Mouse (Mus musculus): ENCODE results near the gene Il18. TPM values are rescaled to one million over a fixed set of nuclear protein-coding genes. Genes with fewer than 3 reads are reported as not detected.
A peak's percentile ranks its signal among the peaks of the same experiment; 100 is the strongest.
"Not testable (repeated sequence)": the region's sequence is repeated elsewhere in the genome, so short reads cannot be mapped to it uniquely, and the experiment has no call there.

Gene Il18
- polyA plus RNA-seq, 1 experiment from 2014 or later, result 13.7 TPM

DNA sequence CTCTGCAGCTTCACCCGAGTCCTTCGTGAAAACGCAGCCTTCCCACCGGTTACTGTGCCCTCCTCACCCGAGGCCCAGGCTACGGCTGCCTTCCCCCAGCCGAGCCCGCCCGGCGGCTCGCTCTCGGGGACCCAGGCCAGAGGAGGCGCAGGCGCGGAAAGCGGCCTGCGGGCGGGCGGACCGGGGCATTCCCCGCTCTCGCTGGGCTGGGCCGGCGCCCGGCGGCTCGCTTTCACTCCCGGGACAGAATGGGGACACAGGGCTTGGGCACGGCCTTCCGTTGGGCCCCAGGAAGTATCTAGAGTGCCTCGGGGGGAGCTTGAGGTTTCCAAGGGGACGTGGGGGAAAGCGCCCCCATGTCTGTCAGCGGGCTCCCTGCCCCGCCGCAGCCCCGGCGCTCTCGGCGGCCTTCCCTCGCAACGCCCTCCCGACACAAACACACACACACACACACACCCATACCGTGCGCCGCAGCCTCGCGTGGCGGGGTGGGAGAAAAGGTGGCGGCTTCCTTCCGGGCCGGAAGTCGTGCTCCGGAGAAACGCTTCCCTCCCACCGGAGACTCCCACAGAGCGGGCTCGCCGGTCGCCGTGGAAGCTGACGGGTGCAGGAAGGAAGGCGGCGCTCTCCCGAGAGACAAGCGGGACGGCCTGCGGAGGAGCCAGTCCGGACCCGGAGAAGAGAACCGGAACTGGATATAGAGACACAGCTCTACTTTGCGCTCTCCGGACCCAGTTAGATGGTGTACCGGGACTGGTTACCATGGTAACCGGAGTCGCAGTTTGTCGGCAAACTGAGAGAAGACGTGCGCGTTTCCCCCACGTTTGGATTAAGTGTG is 62.4 kb downstream of the Il18 start, which contains the start of the genes Pih1d2 and Nkapd1:
Gene Pih1d2, plus strand, starts transcription at position 556 of the 838 bp plus-strand sequence.
Gene Nkapd1, minus strand, starts transcription at position 699 of the 838 bp plus-strand sequence.
- H3K27ac ChIP-seq, result peak within 1 kb of the TSS; percentile 93
- H3K4me2 ChIP-seq, result peak within 1 kb of the TSS; percentile 66
- ATAC-seq (ENCODE audit: insufficient read depth, low FRiP score, low read depth), result peak; percentile 92
- H3K4me1 ChIP-seq, result no peaks in the 10 kb centered on the region
- H3K27me3 ChIP-seq (replicated peaks), result no peaks in the 10 kb centered on the region
- H3K9me3 ChIP-seq, result no peaks in the 10 kb centered on the region
- H3K9ac ChIP-seq, result peak within 1 kb of the TSS; percentile 80
- peaks cover 15% of the 10 kb centered on the region for H3K36me3 ChIP-seq
- 0% methylated on average over 73 of the region's 81 CpGs for WGBS
- peak within 1 kb of the TSS; percentile 84 for H3K4me3 ChIP-seq (replicated peaks)

DNA sequence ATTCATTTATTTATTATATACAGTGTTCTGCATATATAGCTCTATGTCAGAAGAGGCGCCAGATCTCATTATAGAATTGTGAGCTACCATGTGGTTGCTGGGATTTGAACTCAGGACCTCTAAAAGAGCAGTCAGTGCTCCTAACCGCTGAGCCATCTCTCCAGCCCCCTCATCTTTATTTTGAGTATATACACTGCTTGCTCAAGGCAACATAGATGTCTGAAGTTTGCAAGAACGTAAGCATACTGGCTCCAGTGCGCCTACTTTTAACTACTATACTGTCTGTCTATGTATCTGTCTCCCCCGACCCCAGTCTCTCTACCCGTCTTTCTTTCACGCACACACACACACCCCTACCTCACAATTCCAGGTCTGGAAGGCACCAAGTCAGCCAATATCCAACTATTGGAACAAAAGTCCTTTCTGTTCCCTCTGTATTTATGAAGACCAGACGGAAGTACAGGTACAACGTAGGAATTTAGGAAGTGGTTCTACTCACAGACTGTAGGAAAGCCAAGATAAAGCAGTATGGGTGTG is 63.2 kb downstream of the Il18 start:
- Histone ChIP-seq H3K27me3 (replicated peaks) (no peaks in the 10 kb centered on the region), H3K36me3 (peaks cover 14% of the 10 kb centered on the region), H3K4me1 (no peaks in the 10 kb centered on the region), H3K27ac (no peak overlapping the region), H3K9me3 (no peaks in the 10 kb centered on the region), H3K4me3 (replicated peaks) (peak overlapping the region; percentile 84), H3K9ac (no peak overlapping the region), H3K4me2 (peak overlapping the region; percentile 66)
- 56% methylated on average over 9 of the region's 9 CpGs for WGBS
- ATAC-seq (ENCODE audit: insufficient read depth, low FRiP score, low read depth), result no peak

DNA sequence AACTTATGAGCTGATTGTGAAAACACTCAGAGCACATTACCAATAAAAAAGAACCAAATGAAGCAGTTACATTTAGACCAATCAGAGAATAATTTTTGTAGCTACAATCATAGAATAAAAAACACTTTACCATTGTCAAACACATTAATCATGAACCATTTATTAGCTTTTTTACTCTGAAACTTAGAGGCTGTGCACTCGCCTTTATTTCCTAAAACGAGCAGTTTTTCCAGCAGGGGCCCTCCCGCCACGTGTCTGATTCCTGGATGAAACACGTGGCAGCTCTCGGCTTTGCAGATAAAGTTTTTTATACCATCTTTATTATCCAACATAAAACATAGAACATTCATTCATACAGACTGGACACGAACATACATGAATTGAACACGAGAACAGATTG is 76.3 kb downstream of the Il18 start:
- ATAC-seq (ENCODE audit: insufficient read depth, low FRiP score, low read depth); H3K9me3 ChIP-seq; H3K9ac ChIP-seq; H3K4me2 ChIP-seq; H3K4me1 ChIP-seq; H3K27me3 ChIP-seq (replicated peaks); H3K27ac ChIP-seq; H3K36me3 ChIP-seq; H3K4me3 ChIP-seq (replicated peaks): not testable (repeated sequence)
- 90% methylated on average over 6 of the region's 8 CpGs for WGBS

Other genes with a start within 250 kb of the Il18 start
- 318 and 479 TPM in 2 replicates for gene Rpl10-ps3, start 209.9 kb upstream of the Il18 start, polyA plus RNA-seq (2015; fragmentation: Nextera tagmentation; extraction: Ambion mirVana)
- gene Plet1, start 60.3 kb upstream of the Il18 start, polyA plus RNA-seq (2015; fragmentation: Nextera tagmentation; extraction: Ambion mirVana), result 7.8 and 9.7 TPM in 2 replicates
- 83.4 and 92.6 TPM in 2 replicates for gene Pts, start 26.1 kb upstream of the Il18 start, polyA plus RNA-seq (2015; fragmentation: Nextera tagmentation; extraction: Ambion mirVana)
- 1.1 and 1.3 TPM in 2 replicates for gene Bco2, start 354 bp downstream of the Il18 start, polyA plus RNA-seq (2015; fragmentation: Nextera tagmentation; extraction: Ambion mirVana)
- gene Tex12, start 6.5 kb downstream of the Il18 start, polyA plus RNA-seq (2015; fragmentation: Nextera tagmentation; extraction: Ambion mirVana), result not detected in 2 replicates
- 362 and 375 TPM in 2 replicates for gene Sdhd, start 49.0 kb downstream of the Il18 start, polyA plus RNA-seq (2015; fragmentation: Nextera tagmentation; extraction: Ambion mirVana)
- gene Timm8b, start 49.1 kb downstream of the Il18 start, polyA plus RNA-seq (2015; fragmentation: Nextera tagmentation; extraction: Ambion mirVana), result 243 and 275 TPM in 2 replicates
- 2.4 and 3.7 TPM in 2 replicates for gene Pih1d2, start 62.5 kb downstream of the Il18 start, polyA plus RNA-seq (2015; fragmentation: Nextera tagmentation; extraction: Ambion mirVana)
- gene Nkapd1, start 62.6 kb downstream of the Il18 start, polyA plus RNA-seq (2015; fragmentation: Nextera tagmentation; extraction: Ambion mirVana), result 19.3 and 22.5 TPM in 2 replicates
- gene Dlat, start 105.0 kb downstream of the Il18 start, polyA plus RNA-seq (2015; fragmentation: Nextera tagmentation; extraction: Ambion mirVana), result 42.9 and 49.3 TPM in 2 replicates
- gene Dixdc1, start 184.7 kb downstream of the Il18 start, polyA plus RNA-seq (2015; fragmentation: Nextera tagmentation; extraction: Ambion mirVana), result 8.0 and 10.9 TPM in 2 replicates
- 16.0 and 17.5 TPM in 2 replicates for gene 2310030G06Rik, start 191.7 kb downstream of the Il18 start, polyA plus RNA-seq (2015; fragmentation: Nextera tagmentation; extraction: Ambion mirVana)
- 64.1 and 74.6 TPM in 2 replicates for gene Cryab, start 196.5 kb downstream of the Il18 start, polyA plus RNA-seq (2015; fragmentation: Nextera tagmentation; extraction: Ambion mirVana)
- 5.4 and 6.9 TPM in 2 replicates for gene Hspb2, start 197.5 kb downstream of the Il18 start, polyA plus RNA-seq (2015; fragmentation: Nextera tagmentation; extraction: Ambion mirVana)
- 12.3 and 12.5 TPM in 2 replicates for gene Fdxacb1, start 213.4 kb downstream of the Il18 start, polyA plus RNA-seq (2015; fragmentation: Nextera tagmentation; extraction: Ambion mirVana)
- 36.7 and 40.6 TPM in 2 replicates for gene Alg9, start 220.2 kb downstream of the Il18 start, polyA plus RNA-seq (2015; fragmentation: Nextera tagmentation; extraction: Ambion mirVana)
- gene 1110032A03Rik, start 220.7 kb downstream of the Il18 start, polyA plus RNA-seq (2015; fragmentation: Nextera tagmentation; extraction: Ambion mirVana), result 31.2 and 32.6 TPM in 2 replicates